Mouse (Mus musculus): ENCODE measurements around the gene Ephb6. TPM values are rescaled to one million over a fixed set of nuclear protein-coding genes. Genes with fewer than 3 reads are reported as not detected.
A peak's percentile ranks its signal among the peaks of the same experiment; 100 is the strongest.
"Not testable (repeated sequence)": the region's sequence is repeated elsewhere in the genome, so short reads cannot be mapped to it uniquely, and the experiment has no call there.

Gene Ephb6
- total RNA-seq (2021) = 10 to 100 TPM in 1 of 2 experiments, 1 to 10 TPM in 1; 7.6 to 12.1 TPM
- polyA plus RNA-seq (2012; rRNA removed) = 21.1 and 26.7 TPM in 2 replicates
- long read RNA-seq, partial matches to known transcripts = 3 of 7 reads
- long read RNA-seq, other reads (novel, unspliced or antisense) = 2 of 7 reads

DNA sequence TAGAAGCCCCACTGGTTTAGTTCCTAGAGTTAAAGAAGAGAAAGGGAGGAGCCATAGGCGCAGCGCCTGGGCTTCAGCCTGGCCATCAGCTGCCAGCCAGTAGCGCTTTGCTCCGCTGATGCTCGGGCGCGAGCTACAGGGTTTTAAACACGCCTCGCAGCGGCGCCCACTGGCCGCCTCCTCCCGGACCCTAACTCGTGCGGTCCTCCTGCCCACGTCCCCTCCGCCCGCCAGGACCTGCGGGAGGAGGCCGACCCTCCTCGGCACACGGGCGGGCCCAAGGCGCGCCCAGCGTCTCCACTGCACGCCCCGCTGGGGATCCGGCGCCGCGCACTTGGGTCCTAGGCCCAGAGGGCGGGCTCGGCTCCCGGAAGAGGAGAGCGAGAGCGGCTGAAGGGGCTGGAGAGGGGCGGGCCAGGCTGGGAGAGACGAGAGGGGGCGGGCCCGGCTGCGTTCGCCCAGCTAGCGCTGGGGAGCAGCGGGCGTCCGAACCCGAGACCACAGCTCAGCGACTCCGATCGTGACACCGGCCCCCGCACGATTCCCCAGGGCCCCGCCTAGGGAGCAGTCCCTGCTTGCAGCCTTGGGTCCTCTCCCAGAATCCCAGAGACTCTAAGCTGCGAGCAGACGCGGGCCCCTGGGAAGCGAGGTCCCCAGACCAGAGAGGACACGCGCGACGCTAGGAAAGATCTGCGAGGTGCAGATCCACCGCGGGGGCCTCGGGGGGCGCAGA, at the start of gene Ephb6:
Gene Ephb6, plus strand, starts transcription at position 422 of the 733 bp plus-strand sequence.
- DNase-seq = peak; percentile 89

DNA sequence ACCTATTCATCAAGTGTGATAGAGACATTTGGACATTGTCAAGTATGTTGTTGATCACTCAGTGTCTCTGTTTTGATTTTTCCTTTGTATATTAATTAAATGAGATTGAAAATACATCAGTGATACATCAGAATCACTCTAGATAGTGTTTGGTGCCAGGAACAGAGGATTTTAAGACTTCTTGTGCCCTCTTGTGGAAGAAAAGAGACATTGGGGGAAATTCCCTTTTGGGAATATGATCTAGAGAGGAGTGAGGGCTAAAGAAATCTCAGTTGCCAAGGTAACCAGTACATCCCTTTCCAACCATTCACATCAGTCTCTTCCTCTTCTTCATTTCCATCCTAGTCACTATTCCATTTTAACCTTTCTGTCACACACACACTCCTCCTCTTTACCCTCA, 48.9 kb upstream of the Ephb6 start:
- DNase-seq = no peak

DNA sequence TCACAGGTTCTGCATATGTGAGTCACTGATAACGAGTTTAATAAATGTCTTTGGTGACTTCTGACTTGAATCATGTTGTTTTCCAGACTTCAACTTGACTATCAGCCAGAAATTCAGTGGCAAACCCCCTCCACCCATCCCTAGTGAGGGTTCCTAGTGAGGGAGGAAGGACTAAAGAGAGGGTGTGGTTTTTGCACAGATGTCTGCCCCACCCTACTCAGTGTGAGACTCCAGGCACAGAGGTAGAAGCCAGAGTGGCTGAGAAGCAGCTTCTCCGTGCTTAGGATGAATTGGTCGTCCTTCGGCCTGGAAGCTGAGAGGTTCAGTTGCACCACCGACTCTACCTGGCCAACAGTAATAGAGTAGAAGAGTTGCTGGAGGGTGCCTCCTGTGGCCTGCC, 47.8 kb upstream of the Ephb6 start:
- no peak for DNase-seq

DNA sequence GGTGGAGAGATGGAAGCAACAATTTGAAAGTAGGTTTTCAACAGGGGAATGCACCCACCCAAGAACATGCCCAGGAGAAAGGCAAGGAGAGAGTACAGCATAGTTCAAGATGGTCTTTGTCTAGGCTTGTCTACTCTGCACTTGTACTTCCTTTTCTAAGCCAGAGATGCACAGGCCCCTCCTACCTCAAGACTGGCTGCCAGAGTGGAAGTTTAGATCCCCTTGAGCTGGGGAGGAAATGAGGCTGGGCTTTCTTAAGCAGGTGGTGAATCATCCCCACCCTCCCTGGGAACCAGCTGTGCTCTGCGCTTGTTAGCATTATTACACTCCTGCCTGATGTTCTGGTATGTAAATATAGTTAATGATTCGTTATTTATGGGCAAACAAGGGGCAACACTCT, 47.0 kb upstream of the Ephb6 start:
- DNase-seq = no peak

DNA sequence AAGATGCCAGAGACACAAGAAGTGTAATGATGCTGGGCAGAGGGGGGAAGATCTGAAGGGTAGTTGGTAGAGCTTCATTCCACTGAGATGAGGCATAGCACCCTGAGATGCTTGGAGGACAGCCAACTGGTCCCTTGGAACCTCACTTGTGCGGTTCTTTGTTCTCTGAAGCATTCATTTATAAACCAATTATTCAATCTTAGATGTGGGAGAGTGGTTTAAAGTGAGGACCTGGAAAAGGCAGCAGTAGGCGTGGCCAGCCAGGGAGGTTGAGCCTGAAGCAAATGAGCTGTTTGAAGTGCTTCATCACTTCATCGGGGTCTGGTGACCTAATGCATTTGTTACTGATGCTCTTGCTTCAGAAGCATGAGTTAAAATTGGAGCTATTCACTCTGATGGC, 46.0 kb upstream of the Ephb6 start:
- DNase-seq = no peak

DNA sequence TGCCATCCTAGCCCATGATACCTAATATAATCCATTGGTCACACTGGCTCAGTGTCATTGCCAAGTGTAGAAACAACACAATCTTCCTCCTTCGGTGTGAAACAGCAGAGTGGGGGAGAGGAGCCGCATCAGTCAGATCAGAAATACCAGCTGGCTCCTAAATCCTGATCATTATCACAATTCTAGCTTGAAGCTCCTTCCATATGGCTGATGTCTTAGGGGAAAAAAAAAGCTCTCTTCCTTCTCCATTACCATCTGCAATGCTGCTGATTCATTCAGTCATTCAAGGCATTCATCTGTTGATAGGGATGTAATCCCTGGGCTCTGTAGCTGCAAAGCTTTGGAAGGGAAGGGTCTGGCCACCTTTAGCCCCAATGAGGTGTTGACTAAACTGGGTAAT, 45.0 kb upstream of the Ephb6 start:
- no peak for DNase-seq

DNA sequence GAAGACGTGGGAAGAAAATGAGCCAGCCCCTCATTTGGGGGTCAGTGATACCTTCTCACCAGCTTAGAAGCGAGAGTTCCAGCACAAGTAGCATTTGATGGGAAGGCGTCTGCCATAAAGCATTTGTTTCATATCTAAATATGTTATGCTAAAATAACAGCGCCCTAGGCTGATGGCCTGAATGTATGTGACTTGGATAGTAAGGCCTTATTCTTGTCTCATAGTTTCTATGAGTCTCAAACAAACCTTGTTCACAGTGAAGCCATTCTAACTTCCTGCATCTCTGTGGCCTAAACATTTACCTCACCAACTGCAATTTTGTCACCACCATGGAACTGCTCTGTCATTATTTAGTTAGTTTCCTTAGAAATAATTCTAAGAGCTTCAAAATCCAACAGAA, 42.7 kb upstream of the Ephb6 start:
- no peak for DNase-seq

DNA sequence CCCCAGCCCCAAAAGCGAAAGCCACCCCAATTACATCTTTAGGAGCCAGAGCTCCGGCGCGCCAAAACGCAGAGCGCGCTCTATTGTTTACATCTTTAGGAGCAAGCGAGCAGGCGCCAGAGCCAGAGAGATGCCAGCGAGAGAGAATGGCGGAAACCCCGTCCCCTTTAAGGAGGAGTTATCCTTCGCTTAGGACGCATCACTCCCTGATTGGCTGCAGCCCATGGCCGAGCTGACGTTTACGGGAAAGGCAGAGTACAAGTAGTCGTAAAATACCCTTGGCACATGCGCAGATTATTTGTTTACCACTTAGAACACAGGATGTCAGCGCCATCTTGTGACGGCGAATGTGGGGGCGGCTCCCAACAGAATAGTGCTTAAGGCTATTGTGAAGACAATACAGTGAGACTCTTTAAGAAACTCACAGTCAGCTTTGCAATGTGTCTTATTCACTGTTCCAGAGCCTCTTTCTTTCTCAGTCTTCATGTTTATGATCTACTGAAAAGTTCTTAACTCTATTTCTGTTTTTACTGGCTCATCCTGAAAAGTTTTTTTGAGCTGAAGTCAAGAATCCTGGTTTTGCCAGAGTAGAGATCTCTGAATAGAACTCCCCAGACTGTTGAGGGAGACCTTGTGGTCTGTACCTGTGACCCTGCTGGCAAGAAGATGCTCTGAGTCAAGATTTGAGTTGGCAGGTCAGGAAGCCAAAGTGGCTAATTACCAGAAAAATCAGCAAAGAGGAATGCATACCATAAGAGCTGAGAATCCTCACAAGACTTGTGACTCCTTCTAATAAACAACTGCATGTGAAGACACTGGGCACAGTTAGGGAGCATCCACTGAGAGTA, 42.0 kb upstream of the Ephb6 start:
- DNase-seq = not testable (repeated sequence)

DNA sequence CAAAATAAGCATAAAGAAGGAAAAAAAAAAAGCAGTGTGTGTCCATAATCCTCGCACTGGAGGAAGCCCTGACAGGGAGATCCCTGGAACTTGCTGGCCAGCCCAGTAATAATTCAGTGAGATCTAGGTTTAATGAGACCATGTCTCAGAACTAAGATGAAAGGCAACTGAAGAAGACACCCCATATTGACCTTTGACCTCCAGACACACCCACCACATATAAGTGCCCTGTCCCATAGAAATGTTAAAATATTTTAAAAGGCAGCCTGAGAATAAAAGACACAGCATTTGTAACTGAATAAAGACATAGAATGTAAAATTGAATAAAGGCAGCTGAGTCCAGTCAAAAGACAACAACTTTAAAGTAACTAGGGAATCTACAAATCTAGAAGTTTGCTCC, 40.0 kb upstream of the Ephb6 start:
- DNase-seq = no peak

DNA sequence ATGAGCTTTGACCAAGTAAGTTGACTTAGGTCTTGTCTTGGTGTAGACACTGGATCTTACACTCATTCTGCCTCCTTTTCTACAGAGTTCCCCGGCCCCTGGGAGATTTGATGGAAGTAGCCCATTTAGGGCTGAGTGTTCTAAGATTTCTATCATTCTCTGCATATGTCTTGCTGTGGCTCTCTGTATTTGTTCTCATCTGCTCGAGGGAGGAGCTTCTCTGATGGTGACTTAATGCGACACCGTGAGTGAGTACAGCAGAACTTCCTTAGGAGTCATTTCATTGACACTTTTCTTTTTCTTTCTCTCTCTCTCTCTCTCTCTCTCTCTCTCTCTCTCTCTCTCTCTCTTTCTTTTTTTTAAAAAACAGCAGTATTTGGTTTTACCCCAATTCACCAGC, 38.3 kb upstream of the Ephb6 start:
- DNase-seq = no peak

DNA sequence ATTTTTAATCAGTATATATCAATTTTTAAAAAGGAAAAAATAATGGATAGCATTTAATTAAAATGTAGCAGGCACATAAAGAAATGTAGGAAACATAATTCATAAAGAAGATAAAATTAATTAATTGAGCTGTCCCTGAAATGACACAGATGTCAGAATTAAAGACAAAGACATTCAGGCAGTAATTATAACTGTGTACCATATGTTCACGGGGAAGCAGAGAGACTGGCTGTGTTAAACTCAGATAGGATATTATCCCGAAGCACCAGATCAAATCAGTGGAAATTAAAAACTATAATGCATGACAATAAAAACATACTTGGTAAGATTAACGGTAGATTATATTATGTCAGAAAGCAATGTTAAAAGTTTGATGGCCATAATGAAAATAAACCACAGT, 36.2 kb upstream of the Ephb6 start:
- DNase-seq = no peak

DNA sequence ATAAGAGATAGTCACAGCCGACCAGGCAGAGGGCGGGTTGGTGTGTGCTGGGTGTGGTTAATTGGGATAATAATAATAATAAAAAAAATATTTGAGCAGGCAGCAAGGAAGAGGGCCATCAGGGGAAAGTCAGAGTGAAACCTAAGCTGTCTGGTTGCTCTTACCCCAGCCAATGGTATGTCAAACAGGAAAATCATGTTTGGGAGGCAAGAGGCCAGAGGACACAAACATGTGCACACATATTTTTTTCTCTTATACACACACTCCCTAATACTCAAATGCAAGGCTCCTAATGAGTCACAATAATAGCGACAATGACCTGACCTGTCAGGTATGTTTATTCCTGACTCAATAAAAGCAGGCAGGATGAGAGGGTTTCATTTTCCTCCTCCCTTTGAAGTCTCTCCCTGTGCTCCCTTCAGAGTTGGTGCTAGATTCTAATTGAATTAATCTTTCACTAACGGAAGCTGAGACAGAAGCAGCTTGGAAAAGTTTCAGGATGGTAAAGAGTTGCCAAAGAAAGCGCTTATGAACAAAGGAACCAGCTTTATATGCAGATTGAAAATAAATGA, 28.7 kb upstream of the Ephb6 start:
- DNase-seq = no peak

DNA sequence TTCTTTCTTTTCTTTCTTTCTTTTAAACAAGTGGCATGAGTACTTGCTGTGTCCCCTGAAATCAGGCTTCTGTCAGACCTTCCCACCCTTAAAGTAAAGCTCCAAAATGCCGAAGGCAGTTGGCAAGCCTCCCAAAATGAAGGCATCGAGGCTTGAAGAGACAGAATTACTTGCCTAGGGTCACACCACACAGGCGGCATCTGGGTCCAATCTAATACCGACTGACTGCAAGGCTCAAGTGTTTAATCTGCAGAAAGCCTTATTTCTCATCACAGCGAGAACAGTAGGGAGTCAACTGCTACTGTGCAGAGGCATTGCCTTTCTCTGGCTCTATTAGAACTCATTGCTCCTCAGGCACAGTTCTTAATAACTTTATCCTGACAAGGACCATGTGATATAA, 28.0 kb upstream of the Ephb6 start:
- no peak for DNase-seq

DNA sequence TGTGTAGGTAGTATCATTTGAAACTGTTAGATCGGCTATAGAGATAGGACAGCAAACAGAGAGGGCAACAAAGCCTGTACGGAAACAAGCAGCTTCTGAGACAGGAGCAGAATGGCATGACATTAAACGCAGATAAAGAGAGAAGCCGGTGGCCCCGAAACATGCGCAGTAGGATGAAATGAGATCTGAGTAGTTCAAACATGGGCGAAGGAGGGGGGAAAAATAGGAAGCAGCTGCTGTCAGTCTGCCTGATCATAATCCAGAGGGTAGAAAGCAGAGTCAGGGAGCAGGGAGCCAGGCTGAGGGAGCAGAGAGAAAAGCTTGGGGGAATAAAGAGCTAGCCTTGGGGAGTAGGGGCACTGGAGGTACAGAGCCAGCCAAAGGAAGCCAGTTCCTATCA, 24.0 kb upstream of the Ephb6 start:
- DNase-seq = no peak

DNA sequence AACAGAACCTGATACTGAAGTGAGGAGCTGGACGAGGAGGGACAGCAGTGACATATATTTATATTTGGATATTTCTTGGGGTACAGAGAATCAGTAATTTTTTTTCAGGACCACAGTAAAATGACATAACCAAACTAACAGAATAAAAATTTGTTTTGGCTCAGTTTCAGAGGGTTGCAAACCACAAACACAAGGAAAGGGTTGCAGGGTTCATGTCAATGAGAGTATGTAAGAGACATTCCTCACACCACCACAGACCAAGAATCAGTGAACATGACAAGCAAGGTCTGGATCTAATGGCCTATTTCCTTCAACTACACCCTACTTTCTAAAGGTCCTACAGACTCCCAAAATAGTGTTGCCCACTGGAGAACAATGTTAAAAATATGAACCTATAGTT, 23.1 kb upstream of the Ephb6 start:
- no peak for DNase-seq

DNA sequence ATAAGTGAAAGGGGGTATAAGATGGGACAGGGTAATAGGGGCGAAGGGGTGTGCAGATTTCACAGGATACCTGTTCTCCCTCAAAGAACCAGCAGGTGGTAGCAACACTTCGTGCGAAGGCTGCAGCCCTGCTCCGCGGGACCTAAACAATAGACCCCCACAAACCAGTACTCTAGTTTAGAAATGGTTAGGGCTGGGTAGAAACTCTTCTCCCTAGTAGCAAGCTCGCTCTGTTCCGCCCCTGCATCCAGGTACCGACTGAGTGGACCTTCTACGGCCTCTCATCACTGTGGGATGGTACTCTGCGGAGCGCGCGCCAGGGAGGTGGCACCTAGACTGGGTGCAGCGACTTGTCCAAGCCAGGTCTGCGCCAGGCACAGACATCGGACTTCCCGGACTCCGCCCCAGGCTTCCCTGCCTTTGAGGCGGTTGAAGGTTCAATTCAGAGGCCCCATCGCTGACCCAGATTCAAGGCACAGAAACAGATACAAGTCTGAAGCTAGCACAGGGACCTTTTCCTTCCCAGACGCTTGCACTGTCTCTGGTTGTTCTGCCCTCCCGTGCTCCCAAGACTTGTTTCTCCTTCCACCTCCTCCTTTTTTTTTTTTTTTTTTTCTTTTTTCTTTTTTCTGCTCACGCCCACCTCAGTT, 756 bp upstream of the Ephb6 start:
- DNase-seq = peak; percentile 58

DNA sequence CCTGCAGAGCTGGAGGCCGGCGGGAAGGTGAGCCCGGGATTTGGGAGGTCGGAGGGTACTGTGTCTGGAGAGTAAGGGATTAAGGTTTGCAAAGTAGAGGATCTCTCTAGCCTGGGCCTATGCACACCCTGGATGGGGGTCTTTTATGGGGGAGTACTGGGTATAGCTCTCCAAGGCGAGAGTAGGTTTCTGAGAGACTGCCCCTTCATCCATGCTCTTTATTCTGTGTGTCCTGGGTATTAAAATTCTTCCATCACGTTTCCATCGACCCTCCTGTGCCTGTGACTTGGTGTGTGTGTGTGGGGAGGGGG, 467 bp downstream of the Ephb6 start:
- DNase-seq = no peak

DNA sequence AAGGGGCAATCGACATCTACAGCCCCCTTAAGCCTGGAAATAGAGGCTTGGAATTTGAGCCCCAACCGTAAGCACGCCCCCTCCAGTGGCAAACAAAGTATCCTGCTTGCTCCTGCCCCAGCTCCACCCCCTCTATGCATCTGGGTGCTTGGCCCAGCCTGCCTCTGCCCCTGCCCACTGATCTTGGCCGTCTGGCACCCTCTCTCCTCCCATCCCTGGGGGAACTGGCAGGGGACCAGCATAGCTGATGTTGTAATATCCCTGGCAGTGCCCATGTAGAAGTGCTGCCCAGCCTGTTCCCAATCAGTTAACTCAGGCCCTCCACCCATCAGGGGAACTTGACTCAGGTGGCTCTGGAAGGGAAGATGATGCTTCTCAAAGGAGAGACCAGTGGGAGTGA, 932 bp downstream of the Ephb6 start:
- peak; percentile 85 for DNase-seq

DNA sequence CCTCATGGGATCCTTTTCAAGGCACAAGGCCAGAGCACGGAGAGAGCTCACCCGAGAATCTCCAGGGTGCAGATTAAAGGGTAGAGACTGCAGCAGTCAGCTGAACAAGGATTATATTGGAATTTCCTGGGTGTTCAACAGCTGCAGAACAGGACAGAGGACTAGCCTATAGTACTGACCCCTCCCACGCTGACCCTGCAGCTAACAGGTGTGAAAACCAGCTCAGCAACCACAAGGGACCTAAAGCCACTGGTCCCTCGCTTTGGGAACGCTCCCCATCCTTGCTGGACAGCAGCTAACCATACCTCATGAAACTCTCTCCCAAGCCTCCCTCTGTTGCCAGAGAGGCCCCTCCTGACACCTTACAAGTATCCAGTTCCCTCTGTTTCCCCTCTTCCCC, 2.4 kb downstream of the Ephb6 start:
- DNase-seq = no peak

DNA sequence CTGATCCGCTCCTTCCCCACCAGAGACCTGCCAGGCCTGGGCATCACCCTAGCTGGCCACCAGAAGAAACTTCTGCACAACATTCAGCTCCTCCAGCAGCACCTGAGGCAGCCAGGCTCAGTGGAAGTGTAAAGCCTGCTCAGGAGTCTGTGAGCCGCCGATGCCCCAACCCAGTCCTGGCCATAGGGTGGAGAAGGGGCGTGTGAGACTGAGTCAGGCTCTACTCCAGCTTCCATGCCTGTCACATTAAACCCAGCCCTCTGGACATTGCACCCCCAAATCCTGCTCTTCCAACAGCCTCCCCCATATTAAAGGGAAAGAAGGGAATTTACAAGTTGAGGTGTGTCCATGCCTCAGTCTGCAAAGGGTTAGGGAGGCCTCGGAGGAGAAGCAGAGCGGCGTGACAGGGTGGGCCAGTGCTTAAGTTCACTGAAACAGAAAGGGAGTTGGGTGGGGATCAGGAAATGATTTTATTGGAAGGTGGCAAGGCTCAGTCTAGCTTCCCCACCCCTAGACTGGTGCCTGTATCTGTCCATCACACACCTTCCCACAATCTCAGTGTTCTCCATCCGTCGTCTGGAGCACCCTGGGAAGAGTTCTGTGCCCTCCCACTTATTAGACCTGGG, 15.0 kb downstream of the Ephb6 start:
- DNase-seq = no peak

DNA sequence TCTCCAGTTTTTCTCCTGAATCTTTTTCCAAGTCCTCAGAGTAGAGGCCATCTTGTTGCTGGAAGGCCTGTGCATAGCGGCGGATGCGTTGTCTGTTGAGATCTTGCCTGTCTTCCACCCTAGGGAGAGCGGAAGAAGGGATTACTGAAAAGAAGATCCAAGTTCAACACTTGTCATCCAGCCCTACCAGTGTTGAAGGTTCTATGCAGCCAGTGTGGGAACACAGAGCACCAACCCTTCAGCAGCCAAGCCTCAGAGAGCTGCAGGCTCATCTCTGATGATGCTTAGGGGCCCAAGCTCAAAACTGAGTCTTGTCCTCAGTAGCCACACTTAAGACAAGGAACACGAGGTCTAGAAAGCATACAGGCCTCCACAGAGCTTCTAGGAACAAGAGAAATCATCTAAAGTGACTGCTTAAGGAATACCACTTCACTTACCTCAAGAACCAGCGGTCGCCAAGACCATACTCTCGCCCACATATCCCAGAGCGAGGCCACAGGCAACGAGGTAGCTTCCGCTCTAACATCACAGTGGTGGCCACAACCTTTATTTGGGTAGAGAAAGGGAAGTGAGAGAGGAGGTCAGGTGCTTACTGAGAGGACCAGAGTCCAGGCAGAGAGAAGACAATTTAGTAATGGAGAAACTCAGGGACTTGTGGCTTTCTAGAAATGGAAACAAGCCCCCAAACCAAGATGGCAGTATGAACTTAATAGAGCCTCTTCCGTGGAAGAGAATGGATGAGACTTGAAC, 16.1 kb downstream of the Ephb6 start:
- DNase-seq = no peak

Data from adrenal gland, adult 2 months (tissue).